Mouse (Mus musculus) limb, embryonic 14.5 days (tissue): ENCODE measurements around the gene Slco4a1. TPM values are rescaled to one million over a fixed set of nuclear protein-coding genes. Genes with fewer than 3 reads are reported as not detected.

ENCODE experiments used
- ATAC-seq: fragments of 200-750 bp; cut with Nextera tagmentation; 2 replicates; pipeline ENCODE4 v1.8.0; 2017; ENCODE audit warnings: low read depth, moderate number of reproducible peaks, moderate TSS enrichment; ENCODE audit not compliant: low FRiP score
- DNase-seq: peaks from one replicate; pipeline ENCODE4 v3.0.0-alpha.2; 2015; ENCODE audit warnings: low spot score
- H3K27ac ChIP-seq: fragments of 300-500 bp; sonication (generic); replicated peaks from 2 replicates; pipeline ENCODE4 v1.5.1; 2014; ENCODE audit warnings: low read depth, mild to moderate bottlenecking, low read length, moderate library complexity, mixed read lengths
- H3K27me3 ChIP-seq: fragments of 300-500 bp; sonication (generic); 2 replicates; pipeline ENCODE4 v1.6.1; 2014; ENCODE audit warnings: low read length, mixed read lengths; ENCODE audit not compliant: control insufficient read depth, insufficient read depth
- H3K36me3 ChIP-seq: fragments of 300-500 bp; sonication (generic); 2 replicates; pipeline ENCODE4 v1.6.1; 2014; ENCODE audit warnings: mild to moderate bottlenecking, low read length, moderate library complexity, mixed read lengths; ENCODE audit not compliant: control insufficient read depth, insufficient read depth
- H3K4me1 ChIP-seq: fragments of 300-500 bp; sonication (generic); 2 replicates; pipeline ENCODE4 v1.6.1; 2014; ENCODE audit warnings: antibody characterized with exemption, low read length, mixed read lengths; ENCODE audit not compliant: control insufficient read depth, insufficient read depth
- H3K4me2 ChIP-seq: fragments of 300-500 bp; sonication (generic); replicated peaks from 2 replicates; pipeline ENCODE4 v1.6.1; 2014; ENCODE audit warnings: low read depth, mild to moderate bottlenecking, low read length, moderate library complexity; ENCODE audit not compliant: severe bottlenecking
- H3K4me3 ChIP-seq: fragments of 300-500 bp; sonication (generic); replicated peaks from 2 replicates; pipeline ENCODE4 v1.5.1; 2014; ENCODE audit warnings: low read length
- H3K9ac ChIP-seq: fragments of 300-500 bp; sonication (generic); 2 replicates; pipeline ENCODE4 v1.6.1; 2014; ENCODE audit warnings: mild to moderate bottlenecking, low read depth, low read length, moderate library complexity; ENCODE audit not compliant: severe bottlenecking
- H3K9me3 ChIP-seq: fragments of 300-500 bp; sonication (generic); 2 replicates; pipeline ENCODE4 v1.6.1; 2016; ENCODE audit warnings: low read length; ENCODE audit not compliant: control insufficient read depth
- POLR2A ChIP-seq: fragments of 200-500 bp; IDR thresholded peaks from 2 replicates; pipeline ENCODE4 v1.8.0; 2012; ENCODE audit warnings: inconsistent platforms, mild to moderate bottlenecking, moderate library complexity, borderline replicate concordance; ENCODE audit not compliant: insufficient read depth, insufficient read length; ENCODE audit errors: extremely low read depth
- whole genome bisulfite sequencing: fragments of 180-500 bp; shearing (Covaris S2); extraction: QIAGEN DNeasy Blood & Tissue Kit; methylation state at CpG from one replicate; pipeline ENCODE4 v1.1.7; 2014; 5-methylcytosine and 5-hydroxymethylcytosine counted together
- polyA plus RNA-seq, 2 experiments: library from polyadenylated mRNA; depleted of rRNA in 1 of 2; stranded (reverse) in 1 of 2; unstranded in 1 of 2; fragments of >200 nt; fragmentation: Nextera tagmentation in 1 of 2; extraction: Ambion mirVana in 1 of 2; gene quantifications; 2 replicates each; pipeline versions ENCODE4 v1.2.1 to v1.2.3; 2012 to 2014

Gene Slco4a1
- polyA plus RNA-seq, 2 experiments, result 0.41 to 0.87 TPM

DNA sequence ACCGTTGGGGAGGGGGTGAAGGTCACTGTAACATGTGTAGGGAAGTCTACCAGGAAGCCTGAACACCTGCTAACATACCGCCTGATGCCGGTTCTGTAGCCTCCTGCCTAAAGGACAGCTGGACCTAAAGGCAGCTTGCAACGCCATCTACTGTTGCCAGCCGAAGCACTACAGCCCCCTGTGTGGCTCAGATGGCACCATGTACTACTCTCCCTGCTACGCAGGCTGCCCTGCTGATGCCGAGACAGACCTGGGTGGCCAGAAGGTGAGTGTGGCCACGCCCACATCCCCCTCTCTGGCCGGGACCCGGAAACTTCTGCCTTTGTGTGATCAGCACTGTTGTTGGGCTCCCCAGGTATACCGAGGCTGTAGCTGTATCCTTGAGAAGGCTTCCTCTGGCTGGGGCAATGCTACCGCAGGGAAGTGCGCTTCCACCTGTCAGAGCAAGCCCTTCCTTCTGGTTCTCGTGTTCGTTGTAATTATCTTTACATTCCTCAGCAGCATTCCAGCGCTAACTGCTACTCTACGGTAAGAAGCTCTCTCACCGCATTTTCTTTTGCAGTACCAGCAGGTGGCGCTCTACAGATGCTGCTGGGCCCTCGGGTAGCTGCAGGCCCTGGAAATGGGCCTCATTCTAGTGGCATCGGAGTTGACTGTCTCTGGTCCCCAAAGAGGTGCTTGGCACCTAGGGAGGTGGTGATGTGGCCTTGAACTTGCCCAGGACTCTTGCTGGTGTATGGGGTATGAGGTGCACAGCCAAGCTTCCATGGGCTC, 16.4 kb downstream of the Slco4a1 start:
- no peaks in the 10 kb centered on the region for H3K27me3 ChIP-seq
- 4% methylated on average over 21 of the region's 21 CpGs for WGBS
- H3K4me2 ChIP-seq, result no peak overlapping the region
- no peak overlapping the region for H3K27ac ChIP-seq
- H3K9me3 ChIP-seq, result no peaks in the 10 kb centered on the region
- no peak for TF ChIP-seq POLR2A
- no peak overlapping the region for H3K4me3 ChIP-seq
- H3K9ac ChIP-seq, result no peak overlapping the region
- ATAC-seq, result peak; percentile 64; the same call in 1 of the 2 replicates
- no peaks in the 10 kb centered on the region; the same call in 1 of the 2 replicates for H3K4me1 ChIP-seq
- DNase-seq, result peak; percentile 23
- H3K36me3 ChIP-seq, result no peaks in the 10 kb centered on the region

DNA sequence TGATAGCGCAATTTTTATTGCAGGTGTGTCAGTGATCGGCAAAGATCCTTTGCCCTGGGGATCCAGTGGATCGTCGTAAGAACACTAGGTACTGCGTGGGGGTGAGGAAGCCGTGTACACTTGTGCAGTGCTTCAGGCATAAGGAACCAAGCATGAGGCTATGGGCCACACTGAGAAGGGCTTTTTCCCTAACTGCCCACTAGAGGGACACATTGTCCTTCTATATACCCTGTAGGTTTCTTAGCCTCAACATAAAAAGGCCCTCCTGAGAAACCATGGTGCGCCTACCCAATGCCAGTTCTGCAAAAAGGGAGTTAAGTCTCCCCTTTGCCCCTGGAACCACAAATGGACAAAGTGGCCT, 17.0 kb downstream of the Slco4a1 start:
- no peaks in the 10 kb centered on the region for H3K9me3 ChIP-seq
- H3K9ac ChIP-seq, result no peak overlapping the region
- peak; percentile 80; the same call in 1 of the 2 replicates for ATAC-seq
- H3K27me3 ChIP-seq, result no peaks in the 10 kb centered on the region
- no peak overlapping the region for H3K27ac ChIP-seq
- H3K36me3 ChIP-seq, result no peaks in the 10 kb centered on the region
- TF ChIP-seq POLR2A, result no peak
- no peak overlapping the region for H3K4me3 ChIP-seq
- WGBS, result 38% methylated on average over 7 of the region's 7 CpGs
- H3K4me2 ChIP-seq, result no peak overlapping the region
- peak; percentile 94 for DNase-seq
- no peaks in the 10 kb centered on the region; the same call in 1 of the 2 replicates for H3K4me1 ChIP-seq

DNA sequence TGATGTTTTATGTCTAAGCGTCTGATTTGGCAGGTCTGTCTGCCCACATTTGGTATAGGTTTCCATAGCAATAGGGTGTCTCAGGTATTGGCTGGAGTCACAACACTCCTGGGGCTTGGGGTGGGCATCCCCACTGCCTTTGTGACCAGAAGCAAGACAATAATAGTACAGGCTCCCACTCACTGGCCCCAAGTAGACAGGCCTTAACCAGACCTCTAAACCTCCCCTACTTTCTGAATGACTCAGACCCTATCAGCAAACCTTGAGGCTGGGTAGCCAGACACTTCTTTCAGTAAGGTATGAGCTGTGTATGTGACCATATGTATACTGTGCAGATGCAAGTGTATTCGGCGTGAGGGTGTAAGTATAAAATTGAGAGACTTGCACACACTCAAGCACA, 18.8 kb downstream of the Slco4a1 start:
- DNase-seq (no peak), ATAC-seq (no peak)
- Histone ChIP-seq H3K4me2 (no peak overlapping the region), H3K4me1 (no peaks in the 10 kb centered on the region; the same call in none of the 2 replicates), H3K27ac (no peak overlapping the region), H3K4me3 (no peak overlapping the region), H3K27me3 (no peaks in the 10 kb centered on the region), H3K36me3 (no peaks in the 10 kb centered on the region), H3K9ac (no peak overlapping the region), H3K9me3 (no peaks in the 10 kb centered on the region)
- no peak for TF ChIP-seq POLR2A
- 92% methylated on average over 3 of the region's 3 CpGs for WGBS

DNA sequence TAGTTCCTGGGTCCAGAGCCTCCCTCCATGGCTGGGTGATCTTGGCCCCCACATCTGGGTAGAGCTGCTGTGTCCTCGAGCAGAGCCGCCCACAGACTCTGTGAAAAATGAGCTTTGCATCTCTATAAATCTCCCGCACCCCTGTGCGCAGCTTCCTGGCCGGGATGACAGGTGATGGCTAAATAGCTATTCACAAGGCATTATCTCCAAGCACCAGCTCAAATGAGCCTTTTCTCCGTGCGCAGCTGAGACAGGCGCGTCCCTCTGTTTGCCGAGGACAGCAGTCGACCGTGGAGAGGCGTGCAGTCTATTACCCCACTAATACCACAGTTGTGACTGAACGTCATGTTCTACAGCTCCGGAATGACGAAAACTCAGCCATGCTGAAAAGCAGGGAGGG, 26.2 kb downstream of the Slco4a1 start:
- Histone ChIP-seq H3K27me3 (no peaks in the 10 kb centered on the region; the same call in 1 of the 2 replicates), H3K4me2 (no peak overlapping the region), H3K9me3 (no peaks in the 10 kb centered on the region), H3K27ac (no peak overlapping the region), H3K9ac (no peak overlapping the region), H3K4me1 (no peaks in the 10 kb centered on the region; the same call in 1 of the 2 replicates), H3K36me3 (no peaks in the 10 kb centered on the region), H3K4me3 (no peak overlapping the region)
- WGBS, result 30% methylated on average over 16 of the region's 16 CpGs
- TF ChIP-seq POLR2A, result no peak
- ATAC-seq (no peak), DNase-seq (no peak)

DNA sequence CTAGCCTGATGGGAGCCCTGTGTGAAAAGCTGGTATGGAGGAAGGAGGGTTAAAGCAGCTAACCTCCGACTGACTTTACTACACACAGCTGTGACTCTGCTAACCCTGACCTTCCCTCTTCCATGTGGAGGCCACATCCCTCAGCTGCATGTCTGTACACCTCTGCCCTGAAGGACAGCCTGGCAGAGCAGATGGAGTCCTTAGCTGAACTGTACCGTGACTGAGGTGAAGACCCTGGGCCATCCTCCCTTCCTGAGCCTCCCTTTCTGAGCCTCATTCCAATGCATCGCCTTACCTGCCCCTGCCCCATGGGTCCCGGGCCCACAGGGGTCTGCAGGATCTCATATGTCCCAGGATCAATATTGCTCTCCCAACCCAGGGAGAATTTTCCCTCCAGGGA, 28.8 kb downstream of the Slco4a1 start:
- TF ChIP-seq POLR2A, result no peak
- DNase-seq (no peak), ATAC-seq (no peak)
- Histone ChIP-seq H3K4me1 (no peaks in the 10 kb centered on the region), H3K4me3 (no peak overlapping the region), H3K36me3 (no peaks in the 10 kb centered on the region), H3K27ac (no peak overlapping the region), H3K4me2 (no peak overlapping the region), H3K9ac (no peak overlapping the region), H3K27me3 (no peaks in the 10 kb centered on the region; the same call in 1 of the 2 replicates), H3K9me3 (no peaks in the 10 kb centered on the region)
- WGBS, result 58% methylated on average over 4 of the region's 4 CpGs
